8 mouse cellular contexts compared by ENCODE assay signal in the genomic region with DNA sequence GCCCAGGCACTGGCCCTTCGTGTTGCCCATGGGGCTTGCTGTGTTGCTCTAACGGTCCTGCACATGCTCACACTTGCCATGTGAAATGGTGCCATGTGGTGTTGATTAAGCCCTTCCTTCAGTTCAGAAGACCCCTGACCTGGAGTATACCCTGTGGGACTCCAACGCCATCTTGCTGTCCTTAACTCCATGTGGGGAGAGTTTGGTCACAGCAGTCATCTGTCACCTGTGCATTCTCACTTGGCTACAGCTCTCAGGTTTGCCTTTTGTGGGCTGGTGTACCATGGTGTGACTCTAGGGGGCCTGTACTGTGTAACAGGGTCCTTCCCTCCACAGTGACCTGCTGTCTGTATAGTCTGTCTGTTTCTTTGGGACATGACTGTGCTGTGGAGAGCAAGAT.
DNase-seq lines count a peak whose midpoint lies in the region; ATAC-seq and TF ChIP-seq lines count a peak whose summit lies in the region.

No protein-coding gene starts in this region.

- 0 out of 2 replicates have a peak overlapping the region, but pooled peaks have one; percentile 8 for H3K9ac ChIP-seq in lung, embryonic 16.5 days (ENCODE audit: low read length)
- no peak overlapping the region; the same call in 1 of the 2 replicates for H3K9ac ChIP-seq in forebrain, embryonic 11.5 days (ENCODE audit: low read length)
- 0 out of 2 replicates have a peak overlapping the region, but pooled peaks have one; percentile 34 for H3K9ac ChIP-seq in limb, embryonic 14.5 days (ENCODE audit: low read depth, low read length, severe bottlenecking)
- H3K9ac ChIP-seq in stomach, postnatal 0 days (ENCODE audit: low read length): no peak overlapping the region

- H3K4me2 ChIP-seq in lung, embryonic 16.5 days (ENCODE audit: low read depth, low read length): peak overlapping the region; percentile 31; the same call in 1 of the 2 replicates
- H3K4me2 ChIP-seq in forebrain, embryonic 11.5 days (ENCODE audit: low read depth, low read length, severe bottlenecking): no peak overlapping the region
- H3K4me2 ChIP-seq in limb, embryonic 14.5 days (replicated peaks; ENCODE audit: low read depth, low read length, severe bottlenecking): peak overlapping the region; percentile 37; the same call in 1 of the 2 replicates
- no peak overlapping the region for H3K4me2 ChIP-seq in stomach, postnatal 0 days (replicated peaks; ENCODE audit: low read depth)

- TF ChIP-seq EP300 in stomach, postnatal 0 days (optimal IDR thresholded peaks at IDR 0.05): no peak

- ATAC-seq in lung, embryonic 16.5 days (ENCODE audit: low read depth): no peak
- ATAC-seq in forebrain, embryonic 11.5 days (replicated peaks; ENCODE audit: low FRiP score): no peak; the same call in 1 of the 2 replicates
- no peak for ATAC-seq in limb, embryonic 14.5 days (ENCODE audit: low FRiP score, low read depth)
- ATAC-seq in stomach, postnatal 0 days (ENCODE audit: low FRiP score, low TSS enrichment): no peak

- WGBS in lung, embryonic 16.5 days: 48% methylated on average over 3 of the region's 3 CpGs
- WGBS in forebrain, embryonic 11.5 days: 73% methylated on average over 3 of the region's 3 CpGs
- WGBS in limb, embryonic 14.5 days: 16% methylated on average over 3 of the region's 3 CpGs
- 59% methylated on average over 3 of the region's 3 CpGs for WGBS in stomach, postnatal 0 days
- 59% methylated on average over 3 of the region's 3 CpGs for WGBS in lung, adult 2 months

- no peak for TF ChIP-seq POLR2A in limb, embryonic 14.5 days (IDR thresholded peaks at IDR 0.05; ENCODE audit: borderline replicate concordance, extremely low read depth, insufficient read depth, insufficient read length)
- no peak for TF ChIP-seq POLR2A in lung, adult 2 months (IDR thresholded peaks at IDR 0.05; ENCODE audit: borderline replicate concordance, extremely low read depth, low read depth, low read length)

- H3K4me3 ChIP-seq in lung, embryonic 16.5 days (ENCODE audit: low read length): no peak overlapping the region
- no peak overlapping the region for H3K4me3 ChIP-seq in forebrain, embryonic 11.5 days (ENCODE audit: low read depth, low read length)
- no peak overlapping the region for H3K4me3 ChIP-seq in limb, embryonic 14.5 days (replicated peaks; ENCODE audit: low read length)
- H3K4me3 ChIP-seq in stomach, postnatal 0 days (ENCODE audit: low read depth, low read length): no peak overlapping the region
- H3K4me3 ChIP-seq in lung, adult 2 months (replicated peaks; ENCODE audit: extremely low read depth, low read depth, low read length): no peak overlapping the region

- H3K4me1 ChIP-seq in lung, embryonic 16.5 days (replicated peaks; ENCODE audit: control insufficient read depth, insufficient read depth, low read length): peaks cover 85% of the 10 kb centered on the region
- peaks cover 35% of the 10 kb centered on the region for H3K4me1 ChIP-seq in forebrain, embryonic 11.5 days (replicated peaks; ENCODE audit: control insufficient read depth, insufficient read depth, low read length)
- H3K4me1 ChIP-seq in limb, embryonic 14.5 days (ENCODE audit: control insufficient read depth, insufficient read depth, low read length): peaks cover 76% of the 10 kb centered on the region
- peaks cover 37% of the 10 kb centered on the region for H3K4me1 ChIP-seq in stomach, postnatal 0 days (replicated peaks; ENCODE audit: control insufficient read depth, insufficient read depth)
- H3K4me1 ChIP-seq in lung, adult 2 months (ENCODE audit: control insufficient read depth, insufficient read depth, low read length): peaks cover 45% of the 10 kb centered on the region

- peak overlapping the region; percentile 94 for H3K27ac ChIP-seq in lung, embryonic 16.5 days (ENCODE audit: low read length)
- H3K27ac ChIP-seq in forebrain, embryonic 11.5 days (ENCODE audit: low read depth, low read length): peak overlapping the region; percentile 61
- H3K27ac ChIP-seq in limb, embryonic 14.5 days (replicated peaks; ENCODE audit: low read depth, low read length): peak overlapping the region; percentile 78
- peak overlapping the region; percentile 85 for H3K27ac ChIP-seq in stomach, postnatal 0 days (replicated peaks)

- peak; percentile 31; the same call in 1 of the 2 replicates for TF ChIP-seq CTCF in stomach, postnatal 0 days (IDR thresholded peaks at IDR 0.05; ENCODE audit: low read depth)
- no peak for TF ChIP-seq CTCF in lung, adult 2 months (IDR thresholded peaks at IDR 0.05; ENCODE audit: insufficient read depth, low read length)

- intact Hi-C loops in left cerebral cortex, postnatal 4 days (cut with DNase I): no loop called here

- H3K27me3 ChIP-seq in lung, embryonic 16.5 days (ENCODE audit: control insufficient read depth, insufficient read depth, low read depth, low read length): no peaks in the 10 kb centered on the region
- no peaks in the 10 kb centered on the region for H3K27me3 ChIP-seq in forebrain, embryonic 11.5 days (ENCODE audit: control insufficient read depth, insufficient read depth, low read length)
- no peaks in the 10 kb centered on the region for H3K27me3 ChIP-seq in limb, embryonic 14.5 days (ENCODE audit: control insufficient read depth, insufficient read depth, low read length)
- no peaks in the 10 kb centered on the region for H3K27me3 ChIP-seq in stomach, postnatal 0 days (ENCODE audit: control insufficient read depth, insufficient read depth, low read length)

- no peaks in the 10 kb centered on the region for H3K9me3 ChIP-seq in lung, embryonic 16.5 days (ENCODE audit: control insufficient read depth, low read length)
- H3K9me3 ChIP-seq in forebrain, embryonic 11.5 days (ENCODE audit: control insufficient read depth, low read length): no peaks in the 10 kb centered on the region
- H3K9me3 ChIP-seq in limb, embryonic 14.5 days (ENCODE audit: control insufficient read depth, low read length): no peaks in the 10 kb centered on the region
- no peaks in the 10 kb centered on the region for H3K9me3 ChIP-seq in stomach, postnatal 0 days (ENCODE audit: control insufficient read depth, low read length)

- no peaks in the 10 kb centered on the region for H3K36me3 ChIP-seq in lung, embryonic 16.5 days (ENCODE audit: control insufficient read depth, insufficient read depth, low read length)
- H3K36me3 ChIP-seq in forebrain, embryonic 11.5 days (ENCODE audit: control insufficient read depth, insufficient read depth, low read length): no peaks in the 10 kb centered on the region
- H3K36me3 ChIP-seq in limb, embryonic 14.5 days (ENCODE audit: control insufficient read depth, insufficient read depth, low read length): 0 out of 2 replicates have a peak, but pooled peaks cover 4% of the 10 kb centered on the region
- no peaks in the 10 kb centered on the region for H3K36me3 ChIP-seq in stomach, postnatal 0 days (ENCODE audit: control insufficient read depth, insufficient read depth, low read length)

- DNase-seq in lung, adult 18-20 months: no peak
- DNase-seq in forebrain, embryonic 11.5 days (ENCODE audit: low spot score): no peak
- no peak for DNase-seq in limb, embryonic 14.5 days (ENCODE audit: low spot score)
- DNase-seq in stomach, postnatal 0 days (ENCODE audit: low spot score): no peak
- DNase-seq in cerebellum, adult 8-10 months: no peak
- DNase-seq in left cerebral cortex, postnatal 4 days: no peak
- DNase-seq in lung, adult 2 months: no peak

Comparison
In these comparisons a context has a peak if more than half of its experiments do, and no peak if none do; other contexts are left out.
1. H3K4me2 ChIP-seq: peak in lung, embryonic 16.5 days (single experiment) and limb, embryonic 14.5 days (single experiment); none in forebrain, embryonic 11.5 days (single experiment) and stomach, postnatal 0 days (single experiment).
2. H3K9ac ChIP-seq: peak in lung, embryonic 16.5 days (single experiment) and limb, embryonic 14.5 days (single experiment); none in forebrain, embryonic 11.5 days (single experiment) and stomach, postnatal 0 days (single experiment).
3. Peak in every context shown above with its lines, with median percentiles within 50 percentile points of each other: H3K27ac ChIP-seq.